Mouse (Mus musculus): Measurements from ENCODE around the gene Grxcr1. TPM values are rescaled to one million over a fixed set of nuclear protein-coding genes. Genes with fewer than 3 reads are reported as not detected.

Grxcr1 gene
- polyA plus RNA-seq, 1 experiment from 2014 or later, result not detected

DNA sequence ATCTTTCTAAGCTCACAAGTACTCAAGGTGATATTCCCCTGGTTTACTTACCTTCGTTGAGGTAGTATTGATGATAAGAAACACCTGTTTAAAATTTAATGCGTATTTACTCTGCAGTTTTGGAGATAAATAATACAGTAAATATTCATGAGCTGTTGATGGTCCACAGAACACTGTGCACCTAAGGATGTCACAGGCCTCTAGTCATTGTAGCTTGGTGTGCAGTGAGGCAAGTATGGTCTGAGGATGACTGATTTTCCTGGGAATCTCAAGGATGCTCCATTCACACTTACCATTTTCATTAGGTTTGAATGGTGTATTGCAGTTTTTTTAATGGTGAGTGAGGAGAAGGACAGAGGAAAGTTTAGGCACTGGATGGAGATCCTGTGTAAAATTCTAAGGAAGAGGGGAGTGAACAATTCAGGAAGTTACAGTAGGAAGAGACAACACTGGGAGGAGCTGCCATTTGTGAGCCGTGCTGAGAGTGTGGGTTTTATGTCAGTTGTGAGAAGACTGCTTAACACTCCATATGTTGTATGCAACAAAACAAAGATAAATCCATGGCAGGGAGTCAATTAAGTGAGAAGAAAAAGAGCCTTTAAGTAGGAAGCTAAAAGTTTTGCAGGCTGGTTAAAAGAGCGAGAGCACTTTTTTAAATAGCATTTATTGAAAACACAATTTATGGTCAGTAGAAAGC lies 118.9 kb downstream of the Grxcr1 start:
- 75% methylated on average over 4 of the region's 4 CpGs for WGBS
- no peaks in the 10 kb centered on the region for H3K4me1 ChIP-seq (ENCODE audit: control insufficient read depth, insufficient read depth, low read length)
- H3K4me2 ChIP-seq (ENCODE audit: low read depth, severe bottlenecking), result no peak overlapping the region
- no peaks in the 10 kb centered on the region for H3K27me3 ChIP-seq (ENCODE audit: control insufficient read depth, insufficient read depth, low read length)
- no peak overlapping the region for H3K4me3 ChIP-seq (ENCODE audit: low read depth, low read length)
- ATAC-seq (ENCODE audit: insufficient number of reproducible peaks, low FRiP score, low TSS enrichment, low read depth) (no peak), DNase-seq (ENCODE audit: low spot score) (no peak)
- H3K9ac ChIP-seq (ENCODE audit: low read length), result no peak overlapping the region
- no peak overlapping the region for H3K27ac ChIP-seq (replicated peaks; ENCODE audit: low read depth, low read length)
- H3K36me3 ChIP-seq (ENCODE audit: control insufficient read depth, insufficient read depth, low read length), result no peaks in the 10 kb centered on the region
- H3K9me3 ChIP-seq (ENCODE audit: control insufficient read depth, low read length), result no peaks in the 10 kb centered on the region

DNA sequence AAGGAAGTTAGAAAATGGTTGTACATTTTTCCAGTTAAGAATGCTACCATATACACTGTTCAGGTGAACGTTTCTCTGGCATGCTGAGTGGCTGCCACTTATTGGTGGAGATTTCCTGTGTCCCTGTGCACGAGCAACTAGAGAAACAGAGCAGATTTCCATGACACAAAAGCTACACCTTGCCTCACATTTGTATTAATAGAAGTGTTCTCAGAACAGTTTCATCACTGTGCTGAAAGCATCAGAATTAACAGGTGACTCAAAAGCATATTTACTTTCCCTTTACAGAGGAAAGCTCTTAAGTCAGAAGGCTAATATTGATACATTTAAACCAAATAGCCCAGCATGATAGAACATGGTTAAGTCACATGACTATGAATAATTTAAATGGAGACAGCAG lies 130.9 kb downstream of the Grxcr1 start:
- no peak overlapping the region for H3K4me3 ChIP-seq (ENCODE audit: low read depth, low read length)
- no peak for ATAC-seq (ENCODE audit: insufficient number of reproducible peaks, low FRiP score, low TSS enrichment, low read depth)
- H3K27me3 ChIP-seq (ENCODE audit: control insufficient read depth, insufficient read depth, low read length), result no peaks in the 10 kb centered on the region
- no peak overlapping the region for H3K9ac ChIP-seq (ENCODE audit: low read length)
- H3K9me3 ChIP-seq (ENCODE audit: control insufficient read depth, low read length), result no peaks in the 10 kb centered on the region
- no peaks in the 10 kb centered on the region for H3K36me3 ChIP-seq (ENCODE audit: control insufficient read depth, insufficient read depth, low read length)
- no peak for DNase-seq (ENCODE audit: low spot score)
- H3K27ac ChIP-seq (replicated peaks; ENCODE audit: low read depth, low read length), result no peak overlapping the region
- H3K4me2 ChIP-seq (ENCODE audit: low read depth, severe bottlenecking), result no peak overlapping the region
- no peaks in the 10 kb centered on the region for H3K4me1 ChIP-seq (ENCODE audit: control insufficient read depth, insufficient read depth, low read length)
- 65% methylated on average over 2 of the region's 2 CpGs for WGBS

DNA sequence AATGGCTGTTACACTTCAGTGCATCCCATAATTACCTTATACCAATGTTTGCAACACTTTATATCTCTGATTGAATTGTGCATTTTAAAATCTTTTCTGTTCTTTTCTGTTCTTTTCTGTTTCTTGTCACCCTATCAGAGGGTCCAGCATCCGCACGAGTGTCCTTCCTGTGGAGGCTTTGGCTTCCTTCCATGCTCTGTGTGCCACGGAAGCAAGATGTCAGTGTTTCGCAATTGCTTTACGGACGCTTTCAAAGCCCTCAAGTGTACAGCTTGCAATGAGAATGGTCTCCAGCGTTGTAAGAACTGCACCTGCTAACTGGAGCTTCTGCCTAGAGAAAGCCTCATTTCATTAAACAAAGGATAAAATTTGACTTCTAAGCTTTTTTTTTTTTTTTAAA lies 134.3 kb downstream of the Grxcr1 start:
- Histone ChIP-seq H3K4me1 (ENCODE audit: control insufficient read depth, insufficient read depth, low read length) (no peaks in the 10 kb centered on the region), H3K4me3 (ENCODE audit: low read depth, low read length) (no peak overlapping the region), H3K27me3 (ENCODE audit: control insufficient read depth, insufficient read depth, low read length) (no peaks in the 10 kb centered on the region), H3K36me3 (ENCODE audit: control insufficient read depth, insufficient read depth, low read length) (no peaks in the 10 kb centered on the region), H3K4me2 (ENCODE audit: low read depth, severe bottlenecking) (no peak overlapping the region), H3K9me3 (ENCODE audit: control insufficient read depth, low read length) (no peaks in the 10 kb centered on the region), H3K9ac (ENCODE audit: low read length) (no peak overlapping the region), H3K27ac (replicated peaks; ENCODE audit: low read depth, low read length) (no peak overlapping the region)
- ATAC-seq (ENCODE audit: insufficient number of reproducible peaks, low FRiP score, low TSS enrichment, low read depth) (no peak), DNase-seq (ENCODE audit: low spot score) (no peak)
- WGBS, result 92% methylated on average over 7 of the region's 7 CpGs

Other genes with a start within 250 kb of the Grxcr1 start
- gene Atp8a1, start 184.4 kb upstream of the Grxcr1 start, polyA plus RNA-seq (2014; fragmentation: Nextera tagmentation; extraction: Ambion mirVana), result 5.7 and 7.7 TPM in 2 replicates
- not detected in 2 replicates for gene Gm5108, start 90.2 kb upstream of the Grxcr1 start, polyA plus RNA-seq (2014; fragmentation: Nextera tagmentation; extraction: Ambion mirVana)
- gene Gm21905, start 85.4 kb upstream of the Grxcr1 start, polyA plus RNA-seq (2014; fragmentation: Nextera tagmentation; extraction: Ambion mirVana), result not detected in 2 replicates

All from limb, embryonic 11.5 days (tissue).